Mouse (Mus musculus): ENCODE results near the gene Gramd1a. TPM values are rescaled to one million over a fixed set of nuclear protein-coding genes. Genes with fewer than 3 reads are reported as not detected.

Gramd1a gene
- total and polyA plus RNA-seq, 3 experiments: 19.2 to 56.7 (median 52.7) TPM

DNA sequence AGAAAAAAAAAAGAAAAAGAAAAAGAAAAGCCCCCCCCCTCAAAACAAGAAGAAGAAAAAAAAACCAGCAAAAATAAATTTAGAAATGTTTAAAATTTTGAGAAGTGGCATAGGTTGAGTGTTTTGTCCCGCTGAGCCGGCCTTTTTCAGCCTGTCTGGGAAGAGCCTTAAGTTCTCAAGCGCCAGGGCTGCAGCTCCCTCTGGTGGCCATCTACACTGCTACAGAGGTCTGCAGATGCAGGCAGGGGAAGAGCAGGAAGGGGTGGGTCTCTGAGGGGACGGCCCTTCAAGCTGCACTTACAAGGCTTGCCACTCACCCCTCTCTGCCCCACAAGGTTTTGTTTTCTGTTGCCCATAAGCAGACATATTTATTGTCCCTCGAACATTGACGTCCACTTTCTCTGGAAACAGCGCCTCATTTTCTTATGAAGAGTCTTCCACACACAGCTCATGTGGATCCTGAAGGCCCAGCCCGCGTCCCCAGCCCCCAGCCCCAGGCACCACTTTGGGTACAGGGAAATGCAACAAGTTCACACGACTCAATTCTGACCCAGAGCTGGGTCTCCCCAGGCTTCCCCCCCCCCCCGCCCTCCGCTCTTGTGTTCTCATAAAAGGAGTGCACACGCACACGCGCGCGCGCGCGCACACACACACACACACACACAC is 58.0 kb downstream of the Gramd1a start:
- Histone ChIP-seq H3K36me3 (replicated peaks) (no peaks in the 10 kb centered on the region), H3K9me3 (replicated peaks) (peaks cover 27% of the 10 kb centered on the region), H3K27me3 (ENCODE audit: insufficient read depth, low read length) (peaks cover 2% of the 10 kb centered on the region; the same call in 1 of the 2 replicates), H3K4me3 (ENCODE audit: low read depth, low read length) (no peak overlapping the region), H3K4me1 (ENCODE audit: insufficient read depth, low read depth, low read length) (no peaks in the 10 kb centered on the region)
- DNase-seq (ENCODE audit: low spot score) (peak; percentile 47), ATAC-seq (ENCODE audit: extremely low read depth, insufficient number of reproducible peaks, low FRiP score, poor library complexity, severe bottlenecking) (no peak)
- TF ChIP-seq CTCF (IDR thresholded peaks at IDR 0.05; ENCODE audit: low read depth, low read length) (0 out of 2 replicates have a peak, but pooled peaks have one; percentile 19), GATA1 (IDR thresholded peaks at IDR 0.05; ENCODE audit: borderline replicate concordance, low read length) (no peak)

DNA sequence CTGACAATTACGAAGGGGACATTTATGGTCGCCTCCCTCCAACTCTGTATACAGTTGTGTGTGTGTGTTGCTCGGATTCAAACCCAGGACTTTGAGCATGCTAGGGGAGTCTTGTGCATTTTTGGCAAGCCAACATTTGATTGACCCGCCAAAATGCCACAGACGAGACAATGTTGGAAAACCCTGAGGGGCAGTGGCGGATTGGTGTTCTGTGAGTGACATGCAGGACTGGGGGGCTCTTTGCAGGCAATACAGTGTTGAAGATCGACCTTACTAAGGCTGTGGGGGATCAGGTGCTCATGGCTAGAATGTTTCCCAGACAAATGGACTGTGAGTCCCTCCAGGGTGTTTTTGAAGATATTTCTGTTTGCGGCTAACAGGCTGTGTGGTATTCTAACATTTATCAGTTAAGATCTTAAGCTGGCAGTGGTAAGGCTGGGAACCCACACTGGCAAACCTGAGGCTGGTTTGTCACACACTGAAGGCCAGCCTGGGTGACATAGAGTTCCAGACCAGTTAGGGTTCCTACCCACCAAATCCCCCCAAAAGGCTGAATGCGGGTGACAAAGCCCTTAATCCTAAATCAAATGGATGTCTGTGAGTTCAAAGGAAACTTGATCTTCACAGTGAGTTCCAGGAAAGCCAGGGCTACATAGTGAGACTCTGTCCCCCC is 58.7 kb downstream of the Gramd1a start:
- Histone ChIP-seq H3K27me3 (ENCODE audit: insufficient read depth, low read length) (no peaks in the 10 kb centered on the region), H3K9me3 (replicated peaks) (peaks cover 21% of the 10 kb centered on the region), H3K36me3 (replicated peaks) (no peaks in the 10 kb centered on the region), H3K4me1 (ENCODE audit: insufficient read depth, low read depth, low read length) (no peaks in the 10 kb centered on the region), H3K4me3 (ENCODE audit: low read depth, low read length) (no peak overlapping the region)
- ATAC-seq (ENCODE audit: extremely low read depth, insufficient number of reproducible peaks, low FRiP score, poor library complexity, severe bottlenecking) (no peak), DNase-seq (ENCODE audit: low spot score) (no peak)
- TF ChIP-seq GATA1 (IDR thresholded peaks at IDR 0.05; ENCODE audit: borderline replicate concordance, low read length) (no peak), CTCF (IDR thresholded peaks at IDR 0.05; ENCODE audit: low read depth, low read length) (no peak), TAL1 (conservative IDR thresholded peaks at IDR 0.05; ENCODE audit: low read depth, low read length) (no peak), POLR2AphosphoS5 (IDR thresholded peaks at IDR 0.05; ENCODE audit: insufficient replicate concordance, low read depth, low read length) (no peak), GATA2 (IDR thresholded peaks at IDR 0.05; ENCODE audit: borderline replicate concordance, low read depth, low read length) (no peak)

DNA sequence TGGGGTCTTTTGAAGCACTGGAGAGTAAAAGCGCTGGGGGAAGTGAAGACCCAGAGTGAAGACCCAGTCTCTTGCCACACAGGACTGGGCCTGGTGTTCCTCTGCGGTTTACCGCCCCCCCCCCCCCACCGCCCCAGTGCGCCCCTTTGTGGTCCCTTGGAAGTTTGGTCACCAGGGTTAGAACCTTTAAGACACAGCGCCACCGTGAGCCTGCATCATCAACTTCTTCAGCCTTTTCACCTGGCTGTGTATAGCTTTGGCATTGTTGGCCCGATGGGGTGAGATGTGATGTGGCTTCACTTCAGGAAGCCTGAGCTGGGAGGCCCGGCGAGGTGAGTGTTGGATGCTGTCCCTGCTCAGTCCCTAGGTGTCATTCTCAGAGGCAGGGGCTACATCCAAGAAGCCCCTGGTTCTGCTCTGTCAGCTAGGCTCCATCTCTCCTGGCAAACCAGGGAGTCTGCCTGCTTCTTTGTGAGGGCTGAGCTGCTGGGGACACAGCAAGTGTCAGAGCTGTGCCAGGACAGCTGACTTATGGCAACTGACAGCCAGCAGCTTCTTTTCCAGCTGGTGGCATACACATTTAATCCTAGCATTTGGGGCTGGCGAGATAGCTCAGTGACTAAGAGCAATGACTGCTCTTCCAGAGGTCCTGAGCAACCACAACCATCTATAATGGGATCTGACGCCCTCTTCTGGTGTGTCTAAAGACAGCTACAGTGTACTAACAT is 60.8 kb downstream of the Gramd1a start:
- Histone ChIP-seq H3K36me3 (replicated peaks) (no peaks in the 10 kb centered on the region), H3K4me1 (ENCODE audit: insufficient read depth, low read depth, low read length) (no peaks in the 10 kb centered on the region), H3K4me3 (ENCODE audit: low read depth, low read length) (no peak overlapping the region), H3K9me3 (replicated peaks) (peaks cover 21% of the 10 kb centered on the region), H3K27me3 (ENCODE audit: insufficient read depth, low read length) (no peaks in the 10 kb centered on the region)
- TF ChIP-seq GATA1 (IDR thresholded peaks at IDR 0.05; ENCODE audit: borderline replicate concordance, low read length) (no peak), TAL1 (conservative IDR thresholded peaks at IDR 0.05; ENCODE audit: low read depth, low read length) (no peak), CTCF (IDR thresholded peaks at IDR 0.05; ENCODE audit: low read depth, low read length) (no peak), GATA2 (IDR thresholded peaks at IDR 0.05; ENCODE audit: borderline replicate concordance, low read depth, low read length) (no peak), POLR2AphosphoS5 (IDR thresholded peaks at IDR 0.05; ENCODE audit: insufficient replicate concordance, low read depth, low read length) (no peak)
- DNase-seq (ENCODE audit: low spot score) (no peak), ATAC-seq (ENCODE audit: extremely low read depth, insufficient number of reproducible peaks, low FRiP score, poor library complexity, severe bottlenecking) (no peak)

DNA sequence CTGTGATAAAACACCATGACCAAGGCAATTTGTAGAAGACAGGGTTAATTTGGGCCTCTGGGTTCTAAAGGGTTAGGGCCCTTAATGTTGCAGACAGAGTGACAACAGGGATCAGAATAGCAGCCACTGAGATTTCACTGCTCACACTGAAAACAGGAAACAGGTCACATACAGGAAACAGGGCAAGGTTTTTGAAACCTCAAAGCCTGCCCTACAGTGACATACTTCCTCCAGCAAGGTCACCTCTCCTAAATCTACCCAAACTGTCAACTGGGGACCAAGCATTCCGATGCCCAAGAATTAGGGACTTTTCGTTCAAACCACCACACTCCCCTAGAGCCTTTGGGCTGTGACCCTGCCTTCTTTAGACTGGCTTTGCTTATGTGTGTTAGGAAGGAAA is 66.0 kb downstream of the Gramd1a start:
- ATAC-seq (ENCODE audit: extremely low read depth, insufficient number of reproducible peaks, low FRiP score, poor library complexity, severe bottlenecking): no peak
- TF ChIP-seq CTCF (IDR thresholded peaks at IDR 0.05; ENCODE audit: low read depth, low read length) (no peak), POLR2AphosphoS5 (IDR thresholded peaks at IDR 0.05; ENCODE audit: insufficient replicate concordance, low read depth, low read length) (no peak)
- no peaks in the 10 kb centered on the region for H3K4me1 ChIP-seq (ENCODE audit: insufficient read depth, low read depth, low read length)
- no peak for DNase-seq (ENCODE audit: low spot score)
- H3K27me3 ChIP-seq (ENCODE audit: insufficient read depth, low read length): no peaks in the 10 kb centered on the region
- H3K4me3 ChIP-seq (ENCODE audit: low read depth, low read length): no peak overlapping the region
- no peaks in the 10 kb centered on the region for H3K36me3 ChIP-seq (replicated peaks)
- peaks cover 18% of the 10 kb centered on the region for H3K9me3 ChIP-seq (replicated peaks)

DNA sequence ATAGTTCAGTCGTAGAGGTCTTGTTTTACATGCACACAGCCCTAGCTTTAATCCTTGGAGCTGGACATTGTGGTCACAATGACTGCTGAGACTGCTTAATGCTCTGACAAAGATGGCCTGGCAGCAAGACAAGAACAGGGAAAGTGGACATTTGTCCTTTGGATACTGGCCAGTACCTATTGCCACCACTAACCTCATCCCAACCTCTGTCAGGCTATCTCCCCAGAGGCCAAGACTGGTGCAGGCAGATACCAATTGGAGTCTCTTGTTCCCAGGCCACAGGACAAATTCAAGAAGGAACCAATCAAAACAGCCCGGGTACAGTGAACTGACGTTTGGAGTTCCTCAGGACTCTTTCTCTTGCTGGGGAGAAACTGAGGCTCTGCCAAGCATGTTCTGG is 67.5 kb downstream of the Gramd1a start:
- Histone ChIP-seq H3K27me3 (ENCODE audit: insufficient read depth, low read length) (no peaks in the 10 kb centered on the region), H3K4me1 (ENCODE audit: insufficient read depth, low read depth, low read length) (no peaks in the 10 kb centered on the region), H3K9me3 (replicated peaks) (peaks cover 19% of the 10 kb centered on the region), H3K4me3 (ENCODE audit: low read depth, low read length) (no peak overlapping the region), H3K36me3 (replicated peaks) (no peaks in the 10 kb centered on the region)
- no peak for DNase-seq (ENCODE audit: low spot score)
- no peak for ATAC-seq (ENCODE audit: extremely low read depth, insufficient number of reproducible peaks, low FRiP score, poor library complexity, severe bottlenecking)
- no peak for TF ChIP-seq TAL1 (conservative IDR thresholded peaks at IDR 0.05; ENCODE audit: low read depth, low read length)
- TF ChIP-seq CTCF (IDR thresholded peaks at IDR 0.05; ENCODE audit: low read depth, low read length): no peak
- TF ChIP-seq GATA2 (IDR thresholded peaks at IDR 0.05; ENCODE audit: borderline replicate concordance, low read depth, low read length): no peak
- TF ChIP-seq POLR2AphosphoS5 (IDR thresholded peaks at IDR 0.05; ENCODE audit: insufficient replicate concordance, low read depth, low read length): no peak
- TF ChIP-seq GATA1 (IDR thresholded peaks at IDR 0.05; ENCODE audit: borderline replicate concordance, low read length): no peak

DNA sequence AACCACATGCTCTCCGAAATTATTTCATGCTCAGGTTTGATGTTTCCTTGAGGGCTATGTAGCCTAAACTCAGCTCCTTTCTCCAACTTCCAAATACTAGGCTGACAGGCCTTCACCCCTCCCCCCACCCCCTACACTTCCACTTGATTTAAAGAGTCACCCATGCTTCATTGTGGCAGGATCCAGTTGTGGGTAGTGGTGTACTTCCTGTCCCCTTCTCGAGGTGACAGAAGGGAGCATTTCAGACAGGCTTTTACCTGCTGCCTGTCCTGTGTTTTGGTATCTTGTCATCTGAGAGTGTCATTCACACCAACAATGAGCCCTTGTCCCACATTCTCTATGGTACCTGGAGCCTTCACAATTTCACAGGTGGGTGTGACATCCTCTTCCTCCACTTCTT is 68.4 kb downstream of the Gramd1a start:
- TF ChIP-seq GATA2 (IDR thresholded peaks at IDR 0.05; ENCODE audit: borderline replicate concordance, low read depth, low read length) (no peak), POLR2AphosphoS5 (IDR thresholded peaks at IDR 0.05; ENCODE audit: insufficient replicate concordance, low read depth, low read length) (no peak), GATA1 (IDR thresholded peaks at IDR 0.05; ENCODE audit: borderline replicate concordance, low read length) (no peak), TAL1 (conservative IDR thresholded peaks at IDR 0.05; ENCODE audit: low read depth, low read length) (no peak), CTCF (IDR thresholded peaks at IDR 0.05; ENCODE audit: low read depth, low read length) (no peak)
- DNase-seq (ENCODE audit: low spot score): no peak
- H3K36me3 ChIP-seq (replicated peaks): no peaks in the 10 kb centered on the region
- no peak for ATAC-seq (ENCODE audit: extremely low read depth, insufficient number of reproducible peaks, low FRiP score, poor library complexity, severe bottlenecking)
- H3K4me3 ChIP-seq (ENCODE audit: low read depth, low read length): no peak overlapping the region
- peaks cover 20% of the 10 kb centered on the region for H3K9me3 ChIP-seq (replicated peaks)
- no peaks in the 10 kb centered on the region for H3K4me1 ChIP-seq (ENCODE audit: insufficient read depth, low read depth, low read length)
- no peaks in the 10 kb centered on the region; the same call in 1 of the 2 replicates for H3K27me3 ChIP-seq (ENCODE audit: insufficient read depth, low read length)

Measured in G1E (cell line).